Mouse (Mus musculus) megakaryocyte, embryonic 14.5 days (primary cell): Measurements from ENCODE around the gene Naaa.

Source experiments
- FLI1 ChIP-seq: IDR thresholded peaks from 2 replicates; pipeline ENCODE4 v1.6.1; 2012; ENCODE audit warnings: low read length, inconsistent platforms, mixed read lengths
- GATA1 ChIP-seq: IDR thresholded peaks from 3 replicates; pipeline ENCODE4 v1.6.1; 2012; ENCODE audit warnings: mixed read lengths, low read length, inconsistent platforms, borderline replicate concordance

DNA sequence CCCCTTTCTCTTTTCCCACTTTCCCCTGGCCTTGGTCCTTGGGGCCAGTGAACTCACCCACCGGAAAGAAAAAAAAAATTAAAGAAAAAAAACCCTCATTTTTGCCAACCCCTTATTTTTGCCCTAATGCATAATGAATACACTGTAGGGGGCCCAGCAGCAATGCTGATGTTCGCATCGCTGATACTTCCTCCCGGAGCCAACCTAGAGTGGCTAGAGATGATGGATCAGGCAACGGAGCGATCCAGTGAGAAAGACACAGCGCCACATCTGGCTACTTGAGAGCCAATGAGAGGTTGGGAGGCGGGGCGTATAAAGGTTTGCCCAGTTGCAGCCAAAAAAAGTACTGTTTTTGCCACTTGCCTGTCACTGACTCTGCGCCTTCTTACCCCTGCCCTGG is 49.2 kb downstream of the Naaa start:
- no peak for TF ChIP-seq FLI1
- no peak for TF ChIP-seq GATA1
